Mouse (Mus musculus) testis, adult 2 months (tissue): ENCODE results near the gene Cdc42bpg.

Experiments used
- CTCF ChIP-seq: fragments of 200-500 bp; IDR thresholded peaks from 2 replicates; pipeline ENCODE4 v1.5.1; 2012; ENCODE audit warnings: low read depth, mild to moderate bottlenecking, inconsistent platforms, low read length, moderate library complexity; ENCODE audit not compliant: control insufficient read depth, insufficient read depth, insufficient replicate concordance
- POLR2A ChIP-seq: fragments of 200-500 bp; IDR thresholded peaks from 2 replicates; pipeline ENCODE4 v1.6.1; 2012; ENCODE audit warnings: low read depth, mild to moderate bottlenecking, inconsistent platforms, low read length, moderate library complexity; ENCODE audit not compliant: control insufficient read depth

DNA sequence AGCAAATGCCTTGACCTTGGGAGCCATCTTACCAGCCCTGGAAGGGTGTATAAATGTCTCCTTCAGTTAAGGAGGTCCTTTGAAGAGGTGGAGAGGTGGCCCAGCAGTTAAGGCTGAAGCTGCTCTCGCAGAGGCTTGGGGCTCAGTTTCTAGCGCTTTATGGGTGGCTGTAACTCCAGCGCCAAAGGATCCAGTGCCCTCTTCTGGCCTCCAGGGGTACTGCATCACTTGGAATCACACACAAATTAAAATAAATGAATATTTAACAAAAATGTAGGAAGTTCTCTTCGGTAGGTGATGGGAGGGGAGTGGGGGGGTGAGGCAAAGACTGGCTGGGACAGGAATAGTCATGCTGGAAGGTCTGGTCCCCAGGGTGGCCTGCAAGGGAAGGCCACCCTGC, 45.3 kb upstream of the Cdc42bpg start:
- TF ChIP-seq CTCF (peak; percentile 51; the same call in 1 of the 2 replicates), POLR2A (no peak)
